Mouse (Mus musculus): ENCODE data around the gene Arvcf.

- no peak for TF ChIP-seq CTCF (IDR thresholded peaks at IDR 0.05; ENCODE audit: low read depth, low read length)
- no peak for TF ChIP-seq POLR2A (IDR thresholded peaks at IDR 0.05; ENCODE audit: insufficient read depth, low read length)
Measured at GRCm38 (mm10) chr16:18339866-18340265, 8.1 kb upstream of the Arvcf start.
